Mouse (Mus musculus) ES-E14 (cell line): ENCODE data around the gene Zdhhc21.

Source experiments
- HCFC1 ChIP-seq: IDR thresholded peaks from 2 replicates; pipeline ENCODE4 v1.6.1; 2012; ENCODE audit warnings: low read length, inconsistent platforms, borderline replicate concordance; ENCODE audit not compliant: insufficient read depth
- MAFK ChIP-seq: IDR thresholded peaks from 2 replicates; pipeline ENCODE4 v1.6.1; 2014; ENCODE audit warnings: mild to moderate bottlenecking, low read depth, low read length, inconsistent platforms; ENCODE audit not compliant: insufficient read depth
- ZNF384 ChIP-seq: IDR thresholded peaks from 2 replicates; pipeline ENCODE4 v1.6.1; 2012; ENCODE audit warnings: low read depth, low read length, inconsistent platforms

GRCm38 (mm10) chr4:82756295-82756626 lies 103.5 kb downstream of the Zdhhc21 start:
- TF ChIP-seq HCFC1 (no peak), ZNF384 (no peak), MAFK (no peak)
